Mouse (Mus musculus) left cerebral cortex, adult 2 months (tissue): ENCODE measurements at regions not wholly inside any gene's neighbourhood (a gene's known extent, or its start where the extent isn't known, plus 50 kb on each side); places are given as distances from the start of the nearest gene placed in this dataset.

Experiments
- DNase-seq, 2 experiments: peaks; one replicate each; pipeline ENCODE4 v3.0.0; 2021 to 2022; ENCODE audit warnings: low spot score in 2 of 2, mixed read lengths in 1 of 2; ENCODE audit errors: extremely low spot score in 1 of 2
- H3K27ac ChIP-seq: fragments of 200-600 bp; 2 replicates; pipeline ENCODE4 v1.8.1; 2022
- H3K4me3 ChIP-seq: fragments of 200-600 bp; 2 replicates; pipeline ENCODE4 v1.8.1; 2022
- CTCF ChIP-seq: fragments of 200-600 bp; IDR thresholded peaks from 2 replicates; pipeline ENCODE4 v1.8.1; 2022; ENCODE audit warnings: antibody characterized with exemption, mild to moderate bottlenecking, moderate library complexity
- intact Hi-C: fragments of 180-260 bp; cut with DNase I; formaldehyde crosslinking; loops from one replicate; pipeline ENCODE4 v1.15.1; 2025

- no peak overlapping the region for H3K4me3 ChIP-seq
- TF ChIP-seq CTCF = no peak
- H3K27ac ChIP-seq = no peak overlapping the region
- DNase-seq = no peak
- intact Hi-C loops = no loop called here
These were observed 466.4 kb upstream of the Pbx1 start for GRCm38 (mm10) chr1:168898483-168898882.

DNA sequence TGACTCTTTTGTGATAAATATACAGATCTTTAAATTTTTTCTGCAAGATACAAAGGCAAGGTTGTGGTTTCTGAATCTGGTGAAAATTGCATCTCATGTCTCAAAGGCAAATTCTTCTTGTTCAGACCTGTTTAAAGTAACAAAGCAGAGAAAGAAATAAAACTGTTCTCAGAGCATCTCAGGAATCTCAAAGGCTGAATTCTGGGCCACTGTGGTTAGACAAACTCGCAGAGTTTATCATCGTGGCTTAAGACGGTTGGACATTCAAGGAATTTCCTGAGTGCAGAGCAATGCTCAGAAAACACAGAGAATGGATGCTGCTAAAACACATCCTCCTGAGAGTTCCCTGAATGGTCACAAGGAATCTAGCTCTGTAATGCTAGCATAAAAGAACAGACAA lies 429.5 kb upstream of the Pbx1 start:
- H3K4me3 ChIP-seq = no peak overlapping the region
- TF ChIP-seq CTCF = no peak
- no peak overlapping the region for H3K27ac ChIP-seq
- intact Hi-C loops = no loop called here
- no peak for DNase-seq

- H3K4me3 ChIP-seq = no peak overlapping the region
- no peak for TF ChIP-seq CTCF
- intact Hi-C loops = no loop called here
- DNase-seq = no peak
- no peak overlapping the region for H3K27ac ChIP-seq
These were observed 391.1 kb upstream of the Pbx1 start for GRCm38 (mm10) chr1:168823184-168823583.

- intact Hi-C loops = no loop called here
- H3K4me3 ChIP-seq = no peak overlapping the region
- H3K27ac ChIP-seq = no peak overlapping the region
- DNase-seq = no peak
- TF ChIP-seq CTCF = no peak
These were observed 386.3 kb upstream of the Pbx1 start for GRCm38 (mm10) chr1:168818381-168818780.

DNA sequence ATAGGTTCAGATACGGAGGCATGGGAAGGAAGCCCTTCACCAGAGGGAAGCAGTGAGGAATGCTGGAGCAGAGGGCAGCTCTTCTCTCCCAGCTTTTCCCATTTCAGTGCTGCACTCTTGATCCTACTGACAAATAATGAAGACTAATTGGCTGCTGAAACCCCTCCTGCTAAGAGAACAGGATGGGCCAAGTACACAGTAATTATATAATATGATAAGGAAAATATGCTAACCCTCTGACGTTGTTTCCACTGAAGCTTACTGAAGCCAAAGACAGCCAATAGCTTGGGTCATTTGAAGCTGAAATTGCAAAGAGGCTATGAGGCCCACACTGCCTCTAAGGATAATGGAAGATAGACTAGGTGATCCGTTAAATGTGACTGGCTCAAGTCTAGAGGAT lies 375.0 kb upstream of the Pbx1 start:
- DNase-seq = no peak
- Histone ChIP-seq H3K4me3 (no peak overlapping the region), H3K27ac (no peak overlapping the region)
- no peak for TF ChIP-seq CTCF
- intact Hi-C loops = loop anchor here (10.0 kb wide), 1 partner anchor 862 kb away; no protein-coding TSS in a partner anchor

- intact Hi-C loops = loop anchor here (10.0 kb wide), 1 partner anchor 861 kb away; no protein-coding TSS in a partner anchor
- no peak for DNase-seq
- Histone ChIP-seq H3K27ac (no peak overlapping the region), H3K4me3 (no peak overlapping the region)
- no peak for TF ChIP-seq CTCF
These were observed 373.4 kb upstream of the Pbx1 start for GRCm38 (mm10) chr1:168805442-168805841.

DNA sequence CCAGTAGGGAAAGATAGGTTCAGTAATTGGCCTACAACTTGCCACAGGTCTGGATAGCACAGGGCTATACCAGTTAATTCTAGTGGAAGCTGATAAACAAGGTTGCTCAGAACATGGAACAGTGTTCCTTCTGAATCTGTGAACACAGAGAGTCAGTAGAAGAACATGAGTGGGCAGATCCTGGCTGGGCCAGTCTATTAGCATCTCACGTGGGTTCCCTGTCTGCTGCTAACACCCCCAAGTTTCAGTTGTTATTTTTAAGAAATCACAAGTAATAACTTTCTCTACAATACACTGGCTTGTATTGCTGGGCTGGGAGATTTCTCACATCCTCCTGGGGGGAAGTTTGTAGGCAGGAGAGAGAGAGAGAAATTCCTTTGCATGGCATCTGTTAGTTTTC lies 369.0 kb upstream of the Pbx1 start:
- intact Hi-C loops = loop anchor here (2.0 to 10.0 kb wide), 2 partner anchors 546 to 856 kb away; no protein-coding TSS in a partner anchor
- DNase-seq = peak; percentile 14 to 17
- no peak for TF ChIP-seq CTCF
- H3K27ac ChIP-seq = peak overlapping the region; percentile 21
- no peak overlapping the region for H3K4me3 ChIP-seq

DNA sequence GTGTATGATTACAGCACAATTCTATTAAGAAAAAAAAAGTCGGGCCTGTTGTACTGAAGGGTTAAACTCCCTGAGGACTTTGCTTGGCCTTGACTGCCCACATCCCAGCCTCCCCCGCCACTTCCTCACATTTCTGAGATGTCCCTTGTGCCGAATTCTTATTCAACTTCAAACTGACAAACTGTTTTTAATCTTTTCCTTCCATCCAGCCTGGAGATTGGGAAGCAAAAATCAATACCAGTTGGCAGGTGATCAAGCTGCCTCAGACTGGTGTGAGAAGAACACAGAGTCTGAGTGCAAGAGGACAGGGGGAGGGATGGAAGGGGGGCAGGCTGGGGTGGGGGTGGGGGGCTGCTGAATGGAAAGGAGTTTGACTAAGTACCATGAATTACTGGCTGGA lies 354.7 kb upstream of the Pbx1 start:
- intact Hi-C loops = no loop called here
- no peak for DNase-seq
- no peak for TF ChIP-seq CTCF

DNA sequence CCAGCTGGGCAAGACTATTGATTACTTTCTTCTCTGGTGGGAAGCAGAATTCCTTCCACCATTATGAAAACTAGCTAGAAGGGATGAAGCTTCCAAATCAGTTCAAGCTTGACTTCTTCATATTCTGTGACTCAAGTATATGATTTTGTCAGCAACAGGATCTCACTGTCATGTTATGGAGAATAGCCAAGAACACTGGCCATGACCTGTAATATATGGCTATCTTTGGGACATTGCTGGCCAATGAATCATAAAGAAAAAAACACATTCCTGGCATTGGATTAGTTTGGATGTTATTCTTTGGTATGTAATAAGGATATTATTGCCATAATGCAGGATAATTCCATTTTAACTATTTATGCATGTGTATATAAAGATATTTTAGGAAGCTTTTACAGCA lies 351.8 kb upstream of the Pbx1 start:
- H3K4me3 ChIP-seq = no peak overlapping the region
- no peak for DNase-seq
- intact Hi-C loops = no loop called here
- H3K27ac ChIP-seq = no peak overlapping the region
- TF ChIP-seq CTCF = no peak

More for the DNA sequence above, 354.7 kb upstream of the Pbx1 start:
- Histone ChIP-seq H3K27ac (no peak overlapping the region), H3K4me3 (no peak overlapping the region)

- H3K27ac ChIP-seq = no peak overlapping the region
- DNase-seq = no peak
- no peak for TF ChIP-seq CTCF
- intact Hi-C loops = no loop called here
- no peak overlapping the region for H3K4me3 ChIP-seq
These were observed 332.4 kb upstream of the Pbx1 start for GRCm38 (mm10) chr1:168764368-168764895.

DNA sequence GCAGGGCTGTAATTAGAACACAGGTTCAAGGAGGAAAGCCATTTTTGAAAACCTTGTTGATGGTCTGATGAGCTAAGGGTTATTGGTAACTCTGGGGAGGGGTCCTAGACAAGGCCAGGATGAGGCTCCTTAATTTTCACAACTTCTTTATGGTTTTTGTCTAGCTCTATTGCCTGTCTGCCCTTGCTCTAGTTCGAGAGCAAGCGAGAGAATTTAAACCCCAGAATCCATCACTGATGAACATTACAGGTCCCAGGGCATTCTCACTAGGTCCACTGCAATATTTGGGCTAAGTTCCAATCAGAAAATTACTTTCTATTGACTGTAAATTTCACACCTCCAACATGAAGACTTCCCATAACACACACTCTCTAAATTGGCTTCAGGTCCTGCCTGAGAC lies 329.0 kb upstream of the Pbx1 start:
- intact Hi-C loops = no loop called here
- Histone ChIP-seq H3K4me3 (no peak overlapping the region), H3K27ac (no peak overlapping the region)
- no peak for TF ChIP-seq CTCF
- no peak for DNase-seq

- H3K27ac ChIP-seq = no peak overlapping the region
- no peak for TF ChIP-seq CTCF
- no peak overlapping the region for H3K4me3 ChIP-seq
- intact Hi-C loops = no loop called here
- DNase-seq = no peak
These were observed 328.2 kb upstream of the Pbx1 start for GRCm38 (mm10) chr1:168760239-168760638.

GRCm38 (mm10) chr1:168758835-168759234 lies 326.8 kb upstream of the Pbx1 start:
- no peak overlapping the region for H3K27ac ChIP-seq
- no peak for TF ChIP-seq CTCF
- no peak for DNase-seq
- intact Hi-C loops = no loop called here
- no peak overlapping the region for H3K4me3 ChIP-seq
